Mouse (Mus musculus) lung, adult 2 months (tissue): ENCODE results near the gene Lingo2.
"Not testable (repeated sequence)": the region's sequence is repeated elsewhere in the genome, so short reads cannot be mapped to it uniquely, and the experiment has no call there.

Experiments used
- CTCF ChIP-seq: fragments of 200-500 bp; IDR thresholded peaks from 2 replicates; pipeline ENCODE4 v1.5.1; 2011; ENCODE audit warnings: mild to moderate bottlenecking, low read length, control low read depth; ENCODE audit not compliant: insufficient read depth
- POLR2A ChIP-seq: fragments of 200-500 bp; IDR thresholded peaks from 2 replicates; pipeline ENCODE4 v1.6.1; 2011; ENCODE audit warnings: low read depth, mild to moderate bottlenecking, control low read depth, low read length, borderline replicate concordance; ENCODE audit errors: extremely low read depth

DNA sequence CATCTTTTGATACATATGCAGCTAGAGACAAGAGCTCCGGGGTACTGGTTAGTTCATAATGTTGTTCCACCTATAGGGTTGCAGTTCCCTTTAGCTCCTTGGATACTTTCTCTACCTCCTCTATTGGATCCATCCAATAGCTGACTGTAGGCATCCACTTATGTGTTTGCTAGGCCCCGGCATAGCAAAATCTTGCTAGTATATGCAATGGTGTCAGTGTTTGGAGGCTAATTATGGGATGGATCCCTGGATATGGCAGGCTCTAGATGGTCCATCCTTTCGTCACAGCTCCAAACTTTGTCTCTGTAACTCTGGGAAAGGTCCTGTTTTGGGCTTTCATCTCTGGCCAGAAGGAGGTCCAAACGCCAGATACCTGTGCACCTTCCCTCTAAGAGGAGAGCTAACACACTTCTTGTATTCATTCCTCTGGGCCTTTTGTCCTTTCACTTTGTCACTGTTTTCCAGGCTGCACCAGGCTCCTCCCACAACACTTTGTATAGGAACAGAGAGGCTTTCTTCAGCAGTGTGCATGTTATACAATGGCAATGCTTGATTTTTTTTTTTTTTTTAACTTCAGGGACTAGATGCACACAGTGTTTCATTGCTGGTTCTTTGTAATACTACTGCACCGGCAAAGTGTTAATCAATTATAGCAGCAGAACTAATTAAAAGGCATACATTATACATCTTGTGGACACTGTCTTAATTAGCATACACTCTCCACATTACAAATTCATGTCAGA, 1262.9 kb downstream of the Lingo2 start:
- not testable (repeated sequence) for TF ChIP-seq CTCF, POLR2A
